Mouse (Mus musculus): Measurements from ENCODE around the gene Mfng.

- TF ChIP-seq CTCF (IDR thresholded peaks at IDR 0.05; ENCODE audit: control insufficient read depth, insufficient read depth, low read length), result no peak
- no peak for TF ChIP-seq POLR2A (IDR thresholded peaks at IDR 0.05; ENCODE audit: borderline replicate concordance, control insufficient read depth, low read depth, low read length)
Measured at GRCm38 (mm10) chr15:78801571-78801970, 28.3 kb upstream of the Mfng start.

All from bone marrow, adult 2 months (tissue).